Mouse (Mus musculus) kidney, adult 2 months (tissue): ENCODE measurements around the gene Mlxip. TPM values are rescaled to one million over a fixed set of nuclear protein-coding genes. Genes with fewer than 3 reads are reported as not detected.

Source experiments
- DNase-seq: peaks from one replicate; pipeline ENCODE4 v3.0.0; 2021
- H3K27ac ChIP-seq: fragments of 200-500 bp; 2 replicates; pipeline ENCODE4 v1.5.1; 2012; ENCODE audit warnings: low read depth, low read length, control low read depth, inconsistent platforms; ENCODE audit not compliant: insufficient read depth
- H3K27me3 ChIP-seq: fragments of 200-500 bp; replicated peaks from 2 replicates; pipeline ENCODE4 v1.6.1; 2012; ENCODE audit warnings: mild to moderate bottlenecking, moderate library complexity, low read length, inconsistent platforms; ENCODE audit not compliant: control insufficient read depth, insufficient read depth
- H3K36me3 ChIP-seq: fragments of 200-500 bp; 2 replicates; pipeline ENCODE4 v1.6.1; 2012; ENCODE audit warnings: mild to moderate bottlenecking, moderate library complexity, low read length, inconsistent platforms; ENCODE audit not compliant: control insufficient read depth, insufficient read depth
- H3K4me1 ChIP-seq: fragments of 200-500 bp; 2 replicates; pipeline ENCODE4 v1.6.1; 2011; ENCODE audit warnings: low read length; ENCODE audit not compliant: control insufficient read depth, insufficient read depth
- H3K4me3 ChIP-seq: fragments of 200-500 bp; 2 replicates; pipeline ENCODE4 v1.5.1; 2011; ENCODE audit warnings: mild to moderate bottlenecking, low read depth, low read length, control low read depth; ENCODE audit not compliant: insufficient read depth
- CTCF ChIP-seq: fragments of 200-500 bp; conservative IDR thresholded peaks from 2 replicates; pipeline ENCODE4 v1.5.1; 2011; ENCODE audit warnings: low read depth, mild to moderate bottlenecking, control low read depth, low read length, moderate library complexity, mixed read lengths; ENCODE audit not compliant: insufficient read depth, insufficient read length
- POLR2A ChIP-seq: fragments of 200-500 bp; IDR thresholded peaks from one replicate; pipeline ENCODE4 v1.6.1; 2011; ENCODE audit warnings: low read depth, low read length, control low read depth
- WGBS: fragments of 180-500 bp; shearing (Covaris S2); methylation state at CpG from one replicate; pipeline ENCODE4 v1.1.7; 2018; 5-methylcytosine and 5-hydroxymethylcytosine counted together
- polyA plus RNA-seq: library from polyadenylated mRNA; depleted of rRNA; stranded (reverse); fragments of >200 nt; gene quantifications from 2 replicates; pipeline ENCODE4 v1.2.3, GENCODE M21; 2012; rRNA removed

The Mlxip gene
- polyA plus RNA-seq, 1 experiment, result 20.4 TPM

DNA sequence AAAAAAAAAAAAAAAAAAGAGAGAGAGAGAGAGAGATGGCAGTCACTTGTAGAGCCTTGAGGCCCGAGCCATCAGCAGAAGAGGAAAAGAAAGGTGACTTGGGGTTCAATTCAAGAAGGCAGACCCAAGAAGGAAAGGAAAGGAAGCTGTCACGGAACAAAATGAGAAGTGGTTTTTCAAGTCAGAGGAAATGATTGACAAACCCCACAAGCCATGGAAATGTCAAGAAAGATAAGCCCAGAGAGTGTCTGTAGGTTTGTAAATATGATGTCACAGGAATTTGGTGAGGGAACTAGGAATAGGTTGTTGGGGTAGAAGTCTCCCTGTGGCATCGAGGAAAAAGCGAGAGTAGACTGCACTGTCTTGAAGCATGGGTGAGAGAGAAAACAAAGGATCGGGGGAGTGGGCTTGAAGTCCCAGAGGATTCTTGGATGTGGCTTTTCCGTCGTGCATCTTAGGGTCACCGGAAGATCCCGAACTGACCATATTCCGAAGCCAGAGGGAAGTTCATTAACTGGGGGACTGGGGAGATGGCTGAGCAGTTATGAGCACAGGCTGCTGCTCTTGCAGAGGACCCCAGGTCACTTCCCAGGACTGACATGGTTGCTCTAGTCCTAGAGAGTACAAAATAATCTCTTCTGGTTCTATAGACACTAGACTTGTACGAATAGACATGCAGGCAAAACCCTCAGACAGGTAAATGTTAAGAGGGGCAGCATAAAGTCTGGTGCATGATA, 93.2 kb downstream of the Mlxip start:
- Histone ChIP-seq H3K4me3 (no peak overlapping the region), H3K4me1 (no peaks in the 10 kb centered on the region), H3K27me3 (no peaks in the 10 kb centered on the region), H3K27ac (no peak overlapping the region), H3K36me3 (no peaks in the 10 kb centered on the region)
- TF ChIP-seq POLR2A (no peak), CTCF (no peak)
- 84% methylated on average over 11 of the region's 11 CpGs for WGBS
- no peak for DNase-seq

DNA sequence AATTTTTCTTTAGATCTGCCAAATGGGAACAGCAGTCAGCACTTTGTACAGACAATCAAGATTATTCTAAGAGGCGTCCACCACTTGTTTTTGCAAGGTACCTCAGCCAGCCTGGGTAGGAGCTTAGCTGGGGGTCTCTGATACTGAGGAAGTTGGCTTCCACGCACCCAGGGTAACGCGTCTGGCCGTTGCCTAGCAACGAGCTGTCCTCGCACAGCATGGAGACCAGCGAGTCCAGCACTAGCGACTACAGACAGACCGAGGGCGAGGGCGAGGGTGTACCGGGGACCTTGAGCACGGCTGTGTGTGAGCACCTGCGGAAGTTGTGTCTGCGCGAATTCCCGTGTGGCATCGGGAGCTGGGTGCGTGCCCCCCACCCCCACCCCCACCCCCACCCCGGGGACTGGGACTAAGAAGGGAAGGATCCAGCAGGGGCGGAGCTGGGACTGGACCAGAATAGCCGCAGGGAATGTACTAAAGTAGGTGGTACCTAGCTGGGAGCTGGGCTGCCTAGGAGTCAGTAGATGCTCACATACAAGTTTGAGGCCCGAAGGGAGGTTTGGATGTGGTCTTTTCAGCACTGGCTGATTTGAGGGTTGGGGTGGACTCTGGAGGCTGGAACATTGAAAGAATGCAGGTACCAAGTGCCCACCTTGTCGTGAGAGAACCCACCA, 94.7 kb downstream of the Mlxip start, which contains the start of the genes Lrrc43 and Il31:
TSS of gene Lrrc43 (plus strand) at position 194 of the 674 bp plus-strand sequence.
TSS of gene Il31 (minus strand) at position 378 of the 674 bp plus-strand sequence.
- DNase-seq, result no peak
- Histone ChIP-seq H3K27ac (no peak within 1 kb of the TSS), H3K27me3 (no peaks in the 10 kb centered on the region), H3K4me3 (no peak within 1 kb of the TSS), H3K36me3 (no peaks in the 10 kb centered on the region), H3K4me1 (no peaks in the 10 kb centered on the region)
- WGBS, result 7% methylated on average over 25 of the region's 25 CpGs
- no peak for TF ChIP-seq POLR2A
- TF ChIP-seq CTCF, result no peak

DNA sequence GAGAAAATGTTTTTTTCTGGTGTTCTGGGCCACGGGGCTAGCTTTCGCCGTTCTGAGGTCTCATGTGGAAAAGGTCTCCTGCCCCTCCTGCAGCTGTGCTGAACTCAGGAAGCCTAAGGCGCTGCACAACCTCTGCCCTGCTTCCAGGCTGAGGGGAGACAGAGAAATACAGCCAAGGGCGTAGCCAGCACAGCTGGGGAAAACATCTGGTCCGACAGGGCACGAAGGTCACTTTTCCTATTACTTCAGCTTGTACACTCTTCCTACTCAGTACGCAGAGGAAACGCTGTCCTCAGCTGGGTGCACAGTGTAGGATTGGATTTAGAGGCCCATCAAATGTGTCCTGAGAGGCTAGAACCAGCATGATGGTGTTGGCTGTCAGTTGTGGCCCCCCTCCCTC, 95.3 kb downstream of the Mlxip start:
- no peaks in the 10 kb centered on the region for H3K36me3 ChIP-seq
- H3K27me3 ChIP-seq, result no peaks in the 10 kb centered on the region
- 25% methylated on average over 9 of the region's 9 CpGs for WGBS
- no peak overlapping the region for H3K4me3 ChIP-seq
- TF ChIP-seq CTCF (no peak), POLR2A (no peak)
- no peak overlapping the region for H3K27ac ChIP-seq
- H3K4me1 ChIP-seq, result no peaks in the 10 kb centered on the region
- no peak for DNase-seq

DNA sequence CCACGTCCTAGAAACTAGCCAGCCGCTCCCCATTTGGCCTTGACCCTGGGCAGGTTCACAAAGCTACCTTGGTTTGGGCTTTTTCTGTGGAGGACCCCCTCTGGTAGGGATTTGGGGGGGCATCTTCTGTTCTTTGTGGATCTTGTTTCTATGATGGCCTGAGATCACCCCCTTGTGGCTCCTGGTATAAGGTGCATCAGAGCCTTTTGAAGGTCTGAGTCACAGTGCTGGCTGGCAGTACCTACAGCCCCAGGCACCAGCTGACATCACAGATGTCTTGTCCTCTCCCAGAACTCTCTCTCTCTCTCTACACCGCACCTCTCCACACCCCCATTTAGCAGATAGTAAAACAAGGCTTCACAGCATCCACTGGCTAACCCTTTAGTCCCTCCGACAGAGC, 105.1 kb downstream of the Mlxip start:
- DNase-seq, result peak; percentile 17

DNA sequence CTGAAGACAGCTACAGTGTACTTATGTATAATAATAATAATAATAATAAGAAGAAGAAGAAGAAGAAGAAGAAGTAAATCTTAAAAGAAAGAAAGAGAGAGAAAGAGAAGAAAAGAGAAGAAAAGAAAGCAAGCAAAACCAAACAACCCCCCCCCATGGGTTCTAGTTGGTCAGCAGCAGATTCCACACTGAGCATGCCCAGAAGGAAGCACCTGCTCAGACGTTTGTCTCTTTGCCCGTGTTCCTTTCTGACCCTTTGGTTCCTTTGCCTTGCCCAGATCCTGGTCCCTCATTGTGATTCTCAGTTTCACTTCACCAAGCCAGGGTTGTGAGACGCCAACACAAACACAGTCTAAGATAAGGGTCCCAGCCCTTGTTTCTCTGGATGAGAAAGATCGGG, 107.4 kb downstream of the Mlxip start:
- TF ChIP-seq POLR2A (no peak), CTCF (no peak)
- Histone ChIP-seq H3K4me1 (no peaks in the 10 kb centered on the region), H3K27me3 (no peaks in the 10 kb centered on the region), H3K36me3 (no peaks in the 10 kb centered on the region), H3K27ac (no peak overlapping the region), H3K4me3 (no peak overlapping the region)
- DNase-seq, result no peak
- 63% methylated on average over 4 of the region's 4 CpGs for WGBS

More for the DNA sequence above, 105.1 kb downstream of the Mlxip start:
- Histone ChIP-seq H3K27ac (no peak overlapping the region), H3K4me3 (no peak overlapping the region), H3K36me3 (no peaks in the 10 kb centered on the region), H3K27me3 (no peaks in the 10 kb centered on the region), H3K4me1 (no peaks in the 10 kb centered on the region)
- 51% methylated on average over 4 of the region's 4 CpGs for WGBS
- TF ChIP-seq POLR2A, result no peak
- peak; percentile 40; the same call in 1 of the 2 replicates for TF ChIP-seq CTCF

Other genes with a start within 250 kb of the Mlxip start
- 34.2 and 35.1 TPM in 2 replicates for gene Psmd9, start 225.4 kb upstream of the Mlxip start, polyA plus RNA-seq
- 418 and 439 TPM in 2 replicates for gene Hpd, start 212.1 kb upstream of the Mlxip start, polyA plus RNA-seq
- gene Wdr66, start 142.7 kb upstream of the Mlxip start, polyA plus RNA-seq, result 2.6 and 2.9 TPM in 2 replicates
- gene Bcl7a, start 51.0 kb upstream of the Mlxip start, polyA plus RNA-seq, result 23.4 and 25.4 TPM in 2 replicates
- gene Lrrc43, start 94.5 kb downstream of the Mlxip start, polyA plus RNA-seq, result not detected in 2 replicates
- gene Il31, start 94.7 kb downstream of the Mlxip start, polyA plus RNA-seq, result not detected in 2 replicates
- gene B3gnt4, start 115.7 kb downstream of the Mlxip start, polyA plus RNA-seq, result 0.05 TPM in 1 of 2 replicates, not detected in the other
- 64.2 and 68.8 TPM in 2 replicates for gene Diablo, start 129.4 kb downstream of the Mlxip start, polyA plus RNA-seq
- 2.0 and 2.9 TPM in 2 replicates for gene Gm49027, start 130.7 kb downstream of the Mlxip start, polyA plus RNA-seq
- gene Vps33a, start 178.2 kb downstream of the Mlxip start, polyA plus RNA-seq, result 22.6 and 24.1 TPM in 2 replicates